Mouse (Mus musculus) heart, adult 8-10 months (tissue): ENCODE measurements around the gene Gpr85. TPM values are rescaled to one million over a fixed set of nuclear protein-coding genes. Genes with fewer than 3 reads are reported as not detected.
"Not testable (repeated sequence)": the region's sequence is repeated elsewhere in the genome, so short reads cannot be mapped to it uniquely, and the experiment has no call there.

Source experiments
- DNase-seq: peaks from one replicate; pipeline ENCODE4 v3.0.0; 2022; ENCODE audit warnings: low spot score
- total RNA-seq, 4 experiments: library from RNA; stranded (reverse); gene quantifications; 2 replicates each; pipeline ENCODE4 v1.2.4; 2022

Gpr85 gene
- total RNA-seq, result under 1 TPM; 0.17 to 0.24 (median 0.20) TPM

DNA sequence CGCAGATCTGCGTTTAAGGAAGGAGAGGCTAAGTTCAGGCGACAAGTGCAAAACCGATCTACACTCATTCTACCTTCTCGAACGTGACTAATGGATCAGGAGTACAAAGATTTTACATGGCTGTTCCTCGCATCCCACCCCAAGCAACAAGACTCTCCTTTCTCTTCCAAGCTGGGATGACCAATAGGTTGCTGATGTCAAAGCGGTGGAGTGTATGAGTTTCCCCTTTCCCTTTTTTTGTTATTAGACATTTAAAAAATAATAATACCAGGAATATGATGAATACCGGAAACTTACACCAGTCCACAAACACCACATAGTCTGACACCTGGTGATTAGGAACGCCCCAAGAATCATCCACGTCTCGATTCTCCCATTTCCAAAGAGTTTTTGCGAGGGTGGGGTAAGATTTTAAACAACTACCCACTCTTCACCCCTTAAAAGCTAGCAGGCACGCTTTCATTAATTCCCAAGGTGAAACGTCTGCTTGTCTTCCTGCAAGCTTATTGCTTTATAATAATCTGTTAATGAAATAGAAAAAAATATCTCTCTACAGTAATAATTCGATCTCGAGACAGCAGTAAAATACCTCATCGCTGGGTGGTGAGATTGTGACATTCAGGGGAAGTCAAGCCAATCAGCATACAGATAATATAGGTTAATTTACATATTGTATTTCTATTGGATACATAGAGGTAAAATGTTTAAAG, at the start of gene Gpr85:
TSS of gene Gpr85 (minus strand) at position 598 of the 710 bp plus-strand sequence.
- no peak for DNase-seq

DNA sequence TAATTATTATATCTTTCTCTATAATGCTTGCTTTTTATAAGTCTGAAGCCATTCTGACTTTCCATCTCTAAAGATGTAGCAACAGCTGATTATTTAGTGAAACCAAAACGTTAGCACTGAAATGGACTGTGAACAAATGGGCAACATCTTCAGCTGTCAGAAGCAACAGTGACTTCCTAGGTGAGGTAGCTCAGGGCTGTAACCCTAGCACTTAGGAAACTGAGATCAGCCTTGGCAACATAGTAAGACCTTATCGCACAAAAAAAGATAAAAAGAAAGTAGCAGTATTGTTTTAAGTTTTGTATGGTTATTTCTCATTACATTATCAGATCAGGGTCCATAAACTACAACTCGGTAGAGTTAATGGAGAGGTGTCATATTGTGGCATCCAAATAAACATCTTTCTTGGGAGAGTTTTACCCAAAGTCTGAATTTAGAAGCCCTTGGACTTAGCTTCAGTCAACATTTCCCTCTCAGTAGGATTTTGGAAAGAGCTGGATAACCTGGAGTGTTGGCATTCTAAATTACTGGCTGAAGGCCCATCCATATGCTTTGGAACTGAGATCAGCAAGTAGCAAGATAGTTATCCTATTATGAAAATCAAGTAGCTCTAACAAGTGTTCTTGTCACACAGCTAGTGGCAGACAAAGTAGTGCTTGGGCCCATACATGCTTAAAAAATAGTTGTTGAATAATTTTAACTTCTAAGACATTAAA, 45.3 kb upstream of the Gpr85 start:
- no peak for DNase-seq

DNA sequence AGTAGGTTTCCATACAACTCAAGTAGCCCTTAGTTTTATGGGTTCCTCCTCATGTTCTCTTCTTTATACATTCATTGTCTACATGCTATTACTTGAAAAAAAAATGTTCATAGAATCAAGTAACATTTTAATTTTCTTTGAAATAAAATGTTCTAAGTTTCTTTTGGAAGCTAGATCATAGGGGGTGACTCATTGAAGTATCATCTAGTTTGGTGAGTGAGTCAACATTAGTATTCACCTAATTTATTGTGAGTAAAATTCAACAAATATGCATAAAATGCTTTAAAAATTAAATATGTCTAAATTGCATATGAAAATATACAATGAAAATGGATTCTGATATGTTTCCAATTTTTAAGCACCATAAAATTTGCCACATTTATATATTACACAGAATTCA, 43.2 kb upstream of the Gpr85 start:
- no peak for DNase-seq

DNA sequence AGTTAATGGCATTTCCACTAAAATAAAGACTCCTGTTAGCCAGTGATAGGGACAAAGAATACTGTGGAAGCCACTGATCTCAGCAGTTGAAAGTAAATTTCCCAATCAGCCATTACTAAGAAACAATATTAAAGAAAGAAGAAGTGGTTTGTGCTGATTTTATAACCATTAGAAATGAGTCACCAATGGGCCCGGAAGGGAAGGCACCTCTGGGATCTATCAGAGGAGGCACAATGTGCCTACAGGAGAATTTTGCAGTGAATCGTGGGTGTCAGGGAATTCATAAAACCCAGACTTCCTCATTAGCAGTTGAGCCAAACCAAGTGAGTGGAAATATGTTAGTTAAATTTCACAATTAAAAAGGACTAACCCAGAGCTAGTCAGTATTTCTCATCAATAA, 34.2 kb upstream of the Gpr85 start:
- DNase-seq, result peak; percentile 2

DNA sequence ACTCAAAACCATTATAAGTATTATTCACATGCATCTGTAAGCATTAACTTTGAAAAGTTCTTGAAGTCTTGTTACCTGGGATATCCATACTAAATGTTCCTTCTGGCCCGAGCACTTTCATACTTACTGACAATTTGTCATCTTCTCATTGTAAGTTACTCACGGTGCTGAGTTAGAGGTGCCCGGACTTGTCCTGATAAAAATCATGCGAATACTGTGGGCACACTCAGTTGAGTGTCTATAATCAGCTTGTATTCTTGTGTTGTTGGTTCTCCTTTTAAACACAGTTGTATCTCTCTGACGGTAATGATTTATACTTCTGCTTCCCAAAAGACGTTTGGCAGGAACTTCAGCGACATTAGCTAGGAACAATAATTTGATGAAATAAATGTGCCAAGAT, 32.3 kb upstream of the Gpr85 start:
- DNase-seq, result peak; percentile 2

DNA sequence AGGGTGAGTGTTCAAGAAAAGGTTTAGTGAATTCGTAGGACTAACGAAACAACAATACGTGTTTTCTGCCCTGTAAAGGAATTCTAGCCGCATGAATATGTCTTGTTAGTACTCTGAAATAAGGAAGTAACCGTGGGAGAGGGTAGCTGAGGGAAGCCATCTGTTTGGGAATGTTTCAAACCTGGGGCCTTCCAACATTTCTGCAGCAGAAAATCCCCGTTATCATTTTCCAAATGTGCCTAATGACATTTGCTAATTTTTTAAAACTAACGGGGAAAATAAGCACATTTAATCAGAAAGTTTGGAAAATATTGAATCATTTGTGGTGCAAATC, 31.9 kb upstream of the Gpr85 start:
- no peak for DNase-seq

DNA sequence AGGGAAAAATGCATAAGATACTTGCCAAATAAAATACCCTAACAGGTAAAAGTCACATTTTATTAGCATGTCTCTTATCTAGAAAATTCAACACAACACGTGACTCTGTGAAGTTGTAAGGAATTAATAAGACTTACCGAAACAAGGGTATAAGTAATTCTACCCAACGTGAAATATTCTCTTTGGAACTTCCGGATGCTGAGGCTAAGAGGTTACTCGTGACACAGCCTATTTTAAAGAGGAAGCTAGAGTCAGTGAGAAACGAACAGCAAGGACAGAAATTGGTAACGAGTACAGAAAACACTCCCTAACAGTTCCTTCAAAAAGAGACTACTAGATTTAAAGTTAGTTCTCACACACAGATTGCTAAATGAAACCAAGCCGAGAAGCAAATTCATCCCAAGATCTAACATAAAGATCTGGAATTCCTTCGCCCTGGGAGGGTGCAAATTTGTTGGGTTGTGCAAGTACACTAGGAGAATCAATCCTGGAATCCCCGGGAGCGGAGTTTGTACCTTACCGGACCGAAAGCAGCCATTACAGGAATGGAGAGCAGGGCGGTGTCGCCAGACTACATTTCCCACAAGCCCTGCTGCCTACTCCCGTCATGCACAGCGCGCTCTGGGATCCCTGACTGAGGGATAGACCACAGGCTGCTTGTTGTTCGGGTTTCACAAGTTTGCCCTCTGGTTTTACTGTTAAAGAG, 31.3 kb upstream of the Gpr85 start, which contains the start of gene 2610001J05Rik:
TSS of gene 2610001J05Rik (minus strand) at position 600 of the 706 bp plus-strand sequence.
- DNase-seq, result peak; percentile 93

DNA sequence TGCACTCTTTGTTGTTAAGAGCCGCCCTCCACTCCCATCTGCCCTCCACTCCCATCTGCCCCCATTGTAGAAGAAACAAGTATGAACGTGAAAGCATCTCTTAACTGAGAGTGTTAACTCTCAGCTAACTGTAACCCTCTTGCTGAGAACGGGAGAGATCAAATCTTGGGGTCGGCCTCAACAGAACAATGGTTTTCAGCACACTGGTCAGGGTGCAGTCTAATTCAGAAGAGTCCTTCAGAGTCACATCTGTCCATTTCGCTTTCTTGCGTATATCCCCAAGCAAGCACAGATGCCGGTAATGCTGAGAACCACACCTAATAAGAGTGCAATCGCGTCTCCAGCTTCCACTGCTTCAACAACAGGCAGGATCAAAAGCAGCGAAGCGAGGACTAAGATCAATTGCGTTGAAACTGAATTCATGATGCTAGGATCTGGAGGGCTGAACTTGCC, 30.6 kb upstream of the Gpr85 start:
- DNase-seq, result no peak

DNA sequence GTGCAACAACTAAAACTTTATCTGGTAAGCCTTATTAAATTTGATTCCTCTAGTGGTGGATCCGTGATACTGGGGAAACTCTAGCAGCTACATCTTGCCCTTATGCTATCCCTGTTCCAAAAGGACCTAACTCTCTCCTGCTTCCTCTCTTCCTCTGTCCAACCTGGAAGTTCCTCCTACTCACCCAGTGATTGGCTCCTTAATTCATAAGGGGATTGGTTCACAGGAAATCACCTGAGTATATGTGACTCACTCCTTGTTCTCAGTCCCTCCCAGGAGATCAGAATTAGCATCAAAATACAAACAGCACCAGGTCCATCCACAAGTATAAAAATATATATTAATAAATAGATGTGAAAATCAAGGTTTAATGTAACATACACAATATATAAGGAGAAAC, 20.9 kb upstream of the Gpr85 start:
- DNase-seq, result no peak

DNA sequence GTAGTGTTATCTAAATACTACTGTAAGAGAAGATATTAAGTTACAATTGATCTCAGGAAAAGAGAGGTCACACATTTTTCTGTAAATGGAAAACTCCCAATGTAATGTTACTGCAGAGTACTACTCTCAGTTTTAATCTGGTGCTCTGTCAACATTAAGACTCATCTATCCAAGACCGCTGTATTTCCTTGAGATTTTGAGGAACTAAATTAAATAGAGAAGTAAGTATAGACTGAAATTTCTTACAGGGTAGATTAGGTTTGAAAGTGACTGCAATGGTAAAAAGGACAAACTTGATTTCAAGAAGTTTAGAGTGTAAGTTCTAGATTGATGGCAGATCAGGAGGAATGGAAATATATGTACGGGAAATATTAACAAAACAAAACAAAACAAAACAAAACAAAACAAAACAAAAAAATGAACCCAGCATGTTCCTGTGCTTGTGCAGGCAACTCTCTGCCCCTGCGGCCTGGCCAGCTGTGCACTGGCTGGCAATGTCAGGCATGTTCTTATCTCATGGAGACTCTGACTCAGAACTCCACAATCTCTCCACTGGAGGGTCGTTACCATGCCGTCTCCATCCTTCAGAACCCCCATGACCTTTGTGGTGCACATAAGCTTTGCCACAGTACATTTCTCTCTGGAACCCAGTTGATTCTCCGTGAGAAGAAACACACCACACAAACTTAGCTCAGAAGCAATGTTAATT, 20.3 kb upstream of the Gpr85 start:
- no peak for DNase-seq

DNA sequence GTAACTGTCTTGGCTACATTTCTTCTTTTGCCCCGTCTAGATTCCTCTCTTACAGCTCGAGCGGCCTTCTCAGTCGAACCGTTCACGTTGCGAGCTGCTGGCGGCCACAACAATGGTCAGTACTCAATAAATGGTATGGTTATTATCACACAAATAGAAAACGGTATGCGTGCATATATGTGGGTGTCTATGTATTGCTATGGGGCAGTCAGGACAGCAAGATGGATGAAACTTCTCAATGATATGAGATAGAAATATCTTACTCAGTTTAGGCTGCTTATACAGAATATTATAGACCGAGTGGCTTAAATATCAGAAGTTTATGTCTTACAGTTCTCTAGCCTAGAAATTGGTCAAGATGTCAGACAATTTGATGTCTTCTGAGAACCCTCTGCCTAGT, 14.5 kb upstream of the Gpr85 start:
- DNase-seq, result no peak

DNA sequence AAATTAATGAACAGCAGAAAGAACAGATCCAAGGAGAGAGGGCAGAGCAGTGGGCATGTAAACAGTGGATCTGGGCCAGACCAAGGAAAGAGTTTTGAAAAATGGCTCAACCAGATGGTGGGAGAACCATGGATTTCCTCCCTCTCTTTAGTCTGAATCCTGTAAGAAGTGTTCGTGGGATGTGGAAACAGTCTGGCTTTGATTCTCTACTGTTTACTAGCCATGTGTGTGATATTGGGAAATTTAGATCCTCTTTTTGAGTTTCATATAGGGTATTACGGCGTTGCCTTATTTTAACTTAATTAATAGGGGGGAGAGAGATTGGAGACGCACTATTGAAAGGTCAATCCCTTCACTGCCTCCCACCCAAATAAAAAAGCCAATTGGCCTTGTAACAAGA, 13.5 kb upstream of the Gpr85 start:
- DNase-seq, result no peak

DNA sequence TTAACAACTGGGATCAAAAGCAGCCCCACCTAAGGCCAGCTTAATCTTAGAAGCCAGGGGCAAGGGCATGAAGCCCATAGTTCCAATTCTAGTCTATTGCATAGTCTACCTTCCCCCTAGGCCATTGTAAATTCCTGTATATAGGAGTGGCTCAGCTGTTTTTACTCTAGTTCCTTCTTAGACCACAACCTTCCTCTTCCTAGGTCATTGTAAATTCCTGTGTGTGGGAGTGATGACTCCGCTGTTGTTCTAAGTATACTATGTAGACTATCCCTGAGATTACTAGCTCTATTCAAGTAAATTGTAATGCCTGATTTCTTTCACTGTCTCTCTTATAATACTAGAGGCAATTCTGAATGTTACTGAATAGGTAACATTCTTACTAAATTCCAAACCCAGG, 6.3 kb upstream of the Gpr85 start:
- not testable (repeated sequence) for DNase-seq

DNA sequence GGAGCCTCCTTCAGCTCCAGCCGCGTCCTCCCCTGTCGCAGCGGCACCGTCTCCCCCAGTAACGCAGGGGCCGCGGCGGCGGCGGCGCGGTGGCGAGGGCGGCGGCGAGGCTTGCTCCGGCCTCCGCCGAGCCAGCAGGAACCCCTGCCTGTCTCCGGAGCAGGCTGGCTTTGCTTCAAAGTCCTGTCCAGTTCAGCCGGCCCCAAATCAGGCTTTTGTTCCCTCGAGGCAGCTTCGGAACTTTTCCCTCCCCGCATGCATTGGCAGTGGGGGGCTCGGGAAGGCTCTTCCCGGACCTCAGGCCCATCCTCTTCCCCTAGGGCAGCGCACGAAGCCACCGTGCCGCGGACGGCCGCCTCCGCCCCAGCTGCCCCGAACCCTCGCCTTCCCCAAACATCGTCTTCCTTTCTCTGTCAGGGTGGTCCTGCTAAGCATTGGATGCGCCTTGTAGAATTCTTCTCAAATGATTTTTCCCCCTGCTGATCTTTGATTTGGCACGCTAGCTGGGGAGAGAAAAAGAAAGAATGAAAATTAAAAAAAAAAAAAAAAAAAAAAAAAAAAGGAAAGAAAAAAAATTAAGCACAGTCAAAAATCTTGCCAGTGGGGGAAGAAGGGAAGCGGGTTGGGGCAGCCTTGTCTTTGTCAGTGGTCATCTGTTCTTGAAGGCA, 931 bp downstream of the Gpr85 start:
- DNase-seq, result peak; percentile 41

DNA sequence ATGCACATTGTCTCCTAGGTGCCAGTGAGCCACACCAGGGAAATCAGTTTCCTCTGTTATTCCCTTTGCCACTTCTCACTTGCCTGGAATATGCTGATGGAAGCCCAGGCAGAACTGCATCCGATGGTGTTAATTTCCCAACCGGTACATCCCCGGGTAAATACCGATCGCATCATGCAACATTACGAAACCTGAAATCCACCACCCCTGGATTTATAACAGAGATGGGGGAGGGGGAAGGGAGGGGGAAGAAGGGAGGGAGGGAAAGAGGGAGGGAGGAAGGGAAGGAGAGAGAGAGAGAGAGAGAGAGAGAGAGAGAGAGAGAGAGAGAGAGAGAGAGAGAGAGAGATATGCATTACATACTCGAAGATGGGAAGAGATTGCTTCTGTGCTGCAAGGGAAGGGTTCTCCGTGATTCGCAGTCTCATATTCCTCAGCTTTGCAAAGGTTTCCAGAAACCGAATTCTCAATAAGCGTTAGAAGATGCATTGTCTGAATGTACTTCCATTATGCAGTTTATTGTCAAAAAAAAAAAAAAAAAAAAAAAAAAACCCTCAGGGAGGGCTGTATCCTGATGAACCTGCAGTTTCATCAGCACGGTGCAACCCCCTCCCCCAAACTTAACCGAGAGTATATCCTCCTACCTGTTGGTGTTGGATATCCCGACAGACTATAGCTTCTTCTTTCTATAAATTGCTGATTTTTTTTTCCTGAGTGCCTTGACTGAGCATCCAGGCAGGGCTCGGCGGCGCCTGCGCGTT, 1.6 kb downstream of the Gpr85 start:
- DNase-seq, result no peak

DNA sequence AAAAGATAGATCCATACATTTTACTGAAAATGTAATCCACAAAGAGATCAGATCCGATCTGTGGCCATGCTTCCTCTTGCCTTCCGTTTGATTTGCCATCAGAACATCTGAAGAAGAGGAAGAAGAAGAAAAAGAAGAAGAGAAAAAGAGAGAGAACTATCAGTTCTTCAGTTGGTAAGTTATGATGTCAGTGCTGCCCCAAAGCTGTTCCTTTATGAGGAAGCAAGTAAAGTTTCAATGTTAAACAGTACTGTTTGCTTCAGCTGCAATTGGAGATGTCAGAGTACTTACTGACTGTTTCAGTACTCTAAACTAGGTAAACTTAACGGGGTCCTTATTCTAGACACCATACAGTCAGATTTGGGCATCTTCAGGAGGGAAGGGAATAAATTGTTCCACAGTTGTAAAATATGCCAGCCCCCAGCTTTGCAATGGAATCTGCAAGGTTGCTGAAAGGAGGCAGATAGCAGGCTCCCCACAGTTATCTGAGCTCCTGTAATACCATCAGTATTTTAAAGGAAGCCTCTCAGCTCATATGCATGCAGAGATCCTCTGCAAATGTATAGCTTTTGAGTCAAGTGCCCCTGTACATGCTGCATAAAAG, 2.7 kb downstream of the Gpr85 start:
- no peak for DNase-seq

DNA sequence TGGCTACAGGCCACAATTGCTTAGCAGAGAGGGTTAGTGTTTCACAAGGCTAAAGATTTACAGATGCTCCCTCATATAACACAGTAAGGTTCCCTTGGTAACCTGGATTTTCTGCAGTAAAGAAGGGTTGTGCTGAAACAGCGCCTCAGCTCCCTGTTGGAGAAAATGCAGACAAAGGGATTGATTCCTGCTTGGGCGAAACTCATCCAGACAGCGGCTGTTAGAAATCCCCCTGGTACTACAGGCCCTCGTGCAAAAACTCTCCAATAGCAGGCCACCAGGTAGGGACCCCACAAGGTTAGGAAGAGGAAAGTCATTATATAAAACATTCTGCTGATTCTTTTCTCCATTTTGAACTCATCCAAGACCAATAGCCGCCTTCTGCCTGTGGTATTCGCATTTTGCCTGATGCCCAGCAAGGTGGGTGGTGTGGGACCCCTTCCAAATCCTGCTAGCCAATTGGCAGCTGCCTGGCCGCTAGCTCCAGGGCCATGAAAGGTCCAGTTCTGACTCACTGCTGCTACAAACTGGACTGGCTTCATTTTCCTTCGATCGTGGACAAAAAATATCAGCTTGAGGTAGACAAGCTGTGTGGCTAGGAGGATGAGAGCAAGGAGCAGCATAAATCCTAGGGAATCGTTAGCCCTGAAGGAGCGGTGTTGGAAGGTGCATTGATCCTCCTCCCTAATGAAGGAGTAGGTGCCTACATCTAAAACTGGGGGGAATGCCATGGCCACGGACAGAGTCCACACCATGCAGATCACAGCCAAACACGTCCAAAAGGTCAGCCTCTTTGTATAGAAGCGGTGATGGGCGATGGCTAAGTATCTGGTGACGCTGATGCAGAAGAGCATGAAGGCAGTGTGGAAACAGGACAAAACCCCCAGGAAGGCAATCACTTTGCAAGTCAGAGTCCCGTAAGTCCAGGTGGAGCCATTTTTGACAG, 3.7 kb downstream of the Gpr85 start:
- DNase-seq, result no peak

DNA sequence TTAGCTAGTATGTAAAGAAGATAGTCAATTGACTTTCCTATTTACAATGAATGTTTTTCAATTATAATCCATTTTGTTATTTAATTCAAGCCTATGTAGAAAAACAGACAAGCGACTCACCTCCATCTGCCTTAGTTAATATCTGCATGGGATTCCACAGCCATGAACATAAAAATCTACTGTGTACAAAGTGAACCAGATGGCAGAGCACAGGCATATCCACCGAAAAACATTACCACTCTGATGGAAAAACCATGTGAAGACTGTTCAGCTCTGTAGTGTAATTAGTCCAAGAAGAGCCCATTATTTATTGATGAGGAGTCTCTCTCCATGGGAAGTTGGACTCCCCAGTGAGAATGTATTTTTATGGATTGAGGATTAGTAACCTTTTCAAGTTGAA, 7.0 kb downstream of the Gpr85 start:
- DNase-seq, result no peak

DNA sequence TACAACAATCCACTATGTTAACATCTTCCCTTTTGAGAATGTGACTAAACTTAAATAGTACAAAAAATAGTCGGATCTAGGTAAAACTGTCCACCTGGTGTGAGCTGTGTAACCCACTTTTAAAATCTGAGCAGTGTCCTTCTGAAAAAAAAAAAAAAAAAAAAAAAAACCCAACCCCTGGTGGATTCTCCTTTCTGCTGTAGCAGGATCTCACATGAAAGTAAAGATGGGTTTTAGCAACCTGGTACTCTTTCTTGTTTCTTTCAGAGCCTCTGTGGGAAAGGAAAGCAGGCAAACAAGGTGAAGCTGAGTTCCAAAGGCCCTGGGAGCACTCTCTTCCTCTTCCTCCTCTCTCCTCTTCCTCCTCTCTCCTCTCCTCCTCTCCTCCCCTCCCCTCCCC, 10.9 kb downstream of the Gpr85 start:
- DNase-seq, result no peak
